Mouse (Mus musculus): Measurements from ENCODE around the gene Smco2. TPM values are rescaled to one million over a fixed set of nuclear protein-coding genes. Genes with fewer than 3 reads are reported as not detected.

The Smco2 gene
- polyA plus RNA-seq, 1 experiment from 2014 or later: not detected

DNA sequence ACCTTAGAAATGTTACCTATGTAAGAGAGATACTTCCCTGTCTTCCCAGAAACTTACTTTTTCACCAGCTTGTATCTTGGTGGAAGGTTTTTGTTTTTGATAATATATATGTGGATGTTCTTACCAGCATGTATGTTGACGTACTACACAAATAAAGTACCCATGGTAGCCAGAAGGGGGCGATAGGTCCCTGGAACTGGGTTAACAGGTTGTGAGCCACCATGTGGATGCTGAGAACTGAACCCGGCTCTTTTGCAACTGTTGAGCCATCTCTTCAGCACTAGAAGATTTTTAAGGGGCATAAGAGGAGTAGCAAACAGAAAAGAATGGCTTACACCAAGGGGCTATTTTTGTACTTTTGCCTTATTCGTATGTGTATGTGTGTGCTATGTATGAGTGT lies 15.8 kb downstream of the Smco2 start:
- Histone ChIP-seq H3K9ac (replicated peaks) (no peak overlapping the region), H3K4me1 (no peaks in the 10 kb centered on the region), H3K9me3 (no peaks in the 10 kb centered on the region), H3K36me3 (no peaks in the 10 kb centered on the region), H3K4me2 (replicated peaks) (no peak overlapping the region), H3K27ac (replicated peaks) (no peak overlapping the region), H3K4me3 (no peak overlapping the region), H3K27me3 (no peaks in the 10 kb centered on the region)
- 79% methylated on average over 4 of the region's 4 CpGs for WGBS
- ATAC-seq (ENCODE audit: low FRiP score, low read depth): no peak

DNA sequence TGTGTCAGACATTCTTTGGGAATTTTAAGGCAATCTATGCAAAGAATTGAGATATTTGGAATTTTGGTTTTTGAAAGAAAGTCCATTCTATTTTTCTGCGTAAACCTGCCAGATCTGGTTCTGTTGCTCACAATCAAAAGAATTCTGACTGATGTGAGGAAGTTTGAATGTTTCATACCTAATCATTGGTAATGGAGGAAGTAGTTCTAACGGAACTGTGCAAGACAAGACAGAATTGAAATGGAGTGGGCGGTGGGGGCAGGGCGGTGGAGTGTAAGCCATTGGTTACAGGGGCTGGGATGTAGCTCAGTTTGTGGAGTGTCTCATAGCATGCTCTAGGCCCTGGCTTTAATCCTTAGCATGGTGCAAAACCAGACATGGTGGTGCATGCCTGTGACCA lies 22.1 kb downstream of the Smco2 start:
- Histone ChIP-seq H3K9ac (replicated peaks) (no peak overlapping the region), H3K4me2 (replicated peaks) (no peak overlapping the region), H3K36me3 (no peaks in the 10 kb centered on the region), H3K27me3 (no peaks in the 10 kb centered on the region), H3K4me1 (no peaks in the 10 kb centered on the region), H3K27ac (replicated peaks) (no peak overlapping the region), H3K4me3 (no peak overlapping the region), H3K9me3 (peaks cover 3% of the 10 kb centered on the region; the same call in 1 of the 2 replicates)
- 93% methylated on average over 4 of the region's 4 CpGs for WGBS
- no peak for ATAC-seq (ENCODE audit: low FRiP score, low read depth)

DNA sequence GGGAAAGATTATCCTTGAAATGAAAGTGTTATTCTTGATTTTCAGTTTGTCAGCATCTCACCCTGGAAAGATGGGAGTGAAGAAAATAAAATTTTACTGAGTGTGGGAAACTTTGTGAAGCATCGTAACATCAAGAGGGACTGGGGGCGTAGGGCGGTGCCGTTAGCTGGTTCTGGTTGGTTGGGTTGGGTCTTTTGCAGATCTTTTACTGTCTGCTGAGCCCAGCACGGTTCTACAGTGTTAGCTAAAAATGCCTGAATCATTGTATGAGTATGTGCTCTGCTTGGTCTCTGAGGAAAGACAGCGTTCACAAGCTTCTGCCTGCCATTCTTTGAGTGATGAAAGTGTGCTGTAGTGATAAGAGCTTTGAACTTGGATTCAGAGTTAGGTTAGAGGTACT lies 24.5 kb downstream of the Smco2 start:
- Histone ChIP-seq H3K36me3 (no peaks in the 10 kb centered on the region), H3K9ac (replicated peaks) (no peak overlapping the region), H3K27ac (replicated peaks) (no peak overlapping the region), H3K27me3 (no peaks in the 10 kb centered on the region), H3K4me1 (no peaks in the 10 kb centered on the region; the same call in 1 of the 2 replicates), H3K4me2 (replicated peaks) (no peak overlapping the region), H3K9me3 (peaks cover 7% of the 10 kb centered on the region; the same call in 1 of the 2 replicates), H3K4me3 (no peak overlapping the region)
- WGBS: 80% methylated on average over 6 of the region's 6 CpGs
- ATAC-seq (ENCODE audit: low FRiP score, low read depth): no peak

DNA sequence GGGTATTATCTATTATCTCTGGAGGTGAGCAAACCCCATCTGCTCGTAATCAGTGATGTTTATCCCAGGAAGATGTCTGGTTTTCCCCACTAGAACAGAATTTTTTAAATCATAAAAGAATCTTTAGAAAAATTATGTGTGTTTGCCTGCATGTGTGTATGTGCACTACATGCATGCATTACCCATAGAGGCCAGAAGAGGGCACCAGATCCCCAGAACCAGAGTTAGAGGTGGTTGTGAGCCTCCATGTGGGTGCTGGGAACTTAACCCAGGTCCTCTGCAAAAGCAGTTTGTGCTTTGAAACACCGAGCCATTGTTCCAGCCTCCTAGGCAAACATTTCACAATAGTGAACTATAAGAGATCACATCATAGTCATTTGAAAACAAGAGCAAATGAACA lies 26.9 kb downstream of the Smco2 start:
- H3K36me3 ChIP-seq: no peaks in the 10 kb centered on the region
- H3K4me2 ChIP-seq (replicated peaks): no peak overlapping the region
- H3K9ac ChIP-seq (replicated peaks): no peak overlapping the region
- H3K27ac ChIP-seq (replicated peaks): no peak overlapping the region
- H3K4me3 ChIP-seq: no peak overlapping the region
- H3K27me3 ChIP-seq: no peaks in the 10 kb centered on the region
- 84% methylated on average over 2 of the region's 2 CpGs for WGBS
- ATAC-seq (ENCODE audit: low FRiP score, low read depth): no peak
- no peaks in the 10 kb centered on the region; the same call in 1 of the 2 replicates for H3K4me1 ChIP-seq
- H3K9me3 ChIP-seq: peaks cover 7% of the 10 kb centered on the region; the same call in 1 of the 2 replicates

DNA sequence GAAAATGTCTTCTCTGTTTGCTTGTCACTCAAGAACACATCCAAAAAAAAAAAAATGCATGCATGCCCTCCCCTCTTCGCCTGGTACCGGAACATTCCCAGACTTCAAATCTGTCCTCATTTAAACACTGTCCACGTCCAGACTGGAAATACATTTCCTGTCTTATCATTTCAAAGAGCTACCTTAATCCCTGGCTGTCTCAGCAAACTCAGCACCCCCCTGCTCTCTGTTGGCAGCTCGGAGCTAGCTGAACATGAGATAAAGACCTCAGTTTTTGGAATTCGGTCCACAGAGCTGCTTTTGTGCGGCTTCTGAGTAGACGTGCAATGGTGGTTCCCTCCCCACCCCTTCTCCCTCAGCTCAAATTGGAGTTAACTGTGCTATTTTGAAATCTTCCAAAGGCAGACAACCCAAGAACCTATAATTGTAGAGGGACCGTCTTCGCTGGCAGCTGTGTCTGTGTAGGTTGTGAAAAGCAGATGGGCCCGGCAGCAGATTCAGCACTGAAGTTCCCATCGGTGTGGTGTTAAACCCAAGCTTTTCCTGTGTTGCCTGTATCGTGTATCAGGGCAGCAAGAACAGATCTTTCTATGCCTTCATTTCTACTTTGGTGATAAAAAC lies 27.6 kb downstream of the Smco2 start:
- H3K36me3 ChIP-seq: no peaks in the 10 kb centered on the region
- H3K4me3 ChIP-seq: no peak overlapping the region
- no peak overlapping the region for H3K27ac ChIP-seq (replicated peaks)
- H3K4me2 ChIP-seq (replicated peaks): no peak overlapping the region
- H3K9me3 ChIP-seq: peaks cover 7% of the 10 kb centered on the region; the same call in 1 of the 2 replicates
- 90% methylated on average over 12 of the region's 12 CpGs for WGBS
- no peaks in the 10 kb centered on the region; the same call in 1 of the 2 replicates for H3K4me1 ChIP-seq
- H3K27me3 ChIP-seq: no peaks in the 10 kb centered on the region
- ATAC-seq (ENCODE audit: low FRiP score, low read depth): no peak
- H3K9ac ChIP-seq (replicated peaks): no peak overlapping the region

DNA sequence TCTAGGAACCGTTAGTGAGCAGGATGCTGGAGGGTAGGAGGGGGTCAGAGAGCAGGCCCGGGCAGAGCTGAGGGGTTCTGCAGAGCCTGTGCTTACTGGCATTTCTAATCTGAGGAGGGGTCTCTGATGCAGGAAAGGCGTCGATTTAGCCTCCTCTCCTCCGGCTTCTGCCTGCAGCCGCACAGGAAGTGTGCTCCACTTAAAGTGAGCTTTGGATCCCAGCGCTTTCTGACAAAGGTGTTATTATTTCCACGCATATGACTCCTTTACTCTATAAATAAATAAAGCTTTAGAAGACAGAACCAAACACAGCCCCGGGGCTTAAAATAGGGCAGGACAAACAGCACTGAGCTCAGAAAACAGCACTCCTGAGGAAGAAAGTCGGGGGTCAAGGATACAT lies 29.0 kb downstream of the Smco2 start:
- H3K36me3 ChIP-seq: no peaks in the 10 kb centered on the region
- H3K4me3 ChIP-seq: no peak overlapping the region
- no peaks in the 10 kb centered on the region for H3K27me3 ChIP-seq
- no peaks in the 10 kb centered on the region; the same call in 1 of the 2 replicates for H3K4me1 ChIP-seq
- H3K9me3 ChIP-seq: peaks cover 7% of the 10 kb centered on the region; the same call in 1 of the 2 replicates
- H3K9ac ChIP-seq (replicated peaks): no peak overlapping the region
- 49% methylated on average over 10 of the region's 10 CpGs for WGBS
- no peak overlapping the region for H3K27ac ChIP-seq (replicated peaks)
- ATAC-seq (ENCODE audit: low FRiP score, low read depth): no peak
- H3K4me2 ChIP-seq (replicated peaks): no peak overlapping the region

DNA sequence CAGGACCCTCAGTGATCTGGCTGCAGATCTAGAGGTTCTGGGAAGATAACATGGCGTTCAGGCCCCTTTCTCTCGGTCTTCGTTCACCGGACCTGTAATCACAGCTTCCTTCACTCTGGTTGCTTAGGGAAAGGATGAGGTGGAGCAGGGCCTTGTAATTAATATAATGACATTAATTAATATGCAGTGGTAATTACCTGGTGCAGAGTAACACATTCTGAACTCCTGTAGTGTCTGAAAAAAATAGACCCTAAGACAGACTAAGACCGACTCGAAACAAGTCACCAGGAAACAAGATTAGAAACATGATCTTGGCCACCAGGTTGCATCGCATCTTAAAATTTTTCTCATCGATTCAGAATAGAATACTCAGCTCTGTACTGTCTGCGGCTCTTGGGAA lies 30.0 kb downstream of the Smco2 start:
- WGBS: 87% methylated on average over 9 of the region's 9 CpGs
- Histone ChIP-seq H3K4me2 (replicated peaks) (no peak overlapping the region), H3K36me3 (no peaks in the 10 kb centered on the region), H3K27me3 (no peaks in the 10 kb centered on the region), H3K9ac (replicated peaks) (no peak overlapping the region), H3K9me3 (peaks cover 7% of the 10 kb centered on the region; the same call in 1 of the 2 replicates), H3K4me1 (no peaks in the 10 kb centered on the region; the same call in 1 of the 2 replicates), H3K27ac (replicated peaks) (no peak overlapping the region), H3K4me3 (no peak overlapping the region)
- no peak for ATAC-seq (ENCODE audit: low FRiP score, low read depth)

DNA sequence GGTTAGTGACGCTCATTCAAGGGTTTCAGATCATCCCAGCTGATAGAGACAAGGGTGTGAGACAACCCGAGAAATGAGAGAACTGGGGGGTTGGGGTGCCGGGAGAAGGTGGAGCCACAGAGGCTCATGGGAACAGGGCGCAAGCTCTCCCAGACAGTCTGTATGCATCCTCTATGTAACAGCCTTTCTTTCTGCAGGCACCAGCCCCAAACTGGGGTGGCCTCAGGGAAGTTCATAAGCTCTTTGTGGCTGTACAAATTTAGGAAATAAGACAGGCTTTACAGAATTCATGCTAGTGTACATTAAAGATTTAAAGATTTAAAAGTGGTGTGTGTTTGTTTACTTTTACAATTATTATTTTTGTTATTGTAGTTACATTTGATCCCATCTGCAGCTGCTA lies 30.4 kb downstream of the Smco2 start:
- no peak for ATAC-seq (ENCODE audit: low FRiP score, low read depth)
- H3K27ac ChIP-seq (replicated peaks): no peak overlapping the region
- H3K27me3 ChIP-seq: no peaks in the 10 kb centered on the region
- no peak overlapping the region for H3K9ac ChIP-seq (replicated peaks)
- H3K4me1 ChIP-seq: no peaks in the 10 kb centered on the region; the same call in 1 of the 2 replicates
- peaks cover 7% of the 10 kb centered on the region; the same call in 1 of the 2 replicates for H3K9me3 ChIP-seq
- H3K4me3 ChIP-seq: no peak overlapping the region
- no peak overlapping the region for H3K4me2 ChIP-seq (replicated peaks)
- H3K36me3 ChIP-seq: no peaks in the 10 kb centered on the region
- WGBS: 83% methylated on average over 4 of the region's 4 CpGs

DNA sequence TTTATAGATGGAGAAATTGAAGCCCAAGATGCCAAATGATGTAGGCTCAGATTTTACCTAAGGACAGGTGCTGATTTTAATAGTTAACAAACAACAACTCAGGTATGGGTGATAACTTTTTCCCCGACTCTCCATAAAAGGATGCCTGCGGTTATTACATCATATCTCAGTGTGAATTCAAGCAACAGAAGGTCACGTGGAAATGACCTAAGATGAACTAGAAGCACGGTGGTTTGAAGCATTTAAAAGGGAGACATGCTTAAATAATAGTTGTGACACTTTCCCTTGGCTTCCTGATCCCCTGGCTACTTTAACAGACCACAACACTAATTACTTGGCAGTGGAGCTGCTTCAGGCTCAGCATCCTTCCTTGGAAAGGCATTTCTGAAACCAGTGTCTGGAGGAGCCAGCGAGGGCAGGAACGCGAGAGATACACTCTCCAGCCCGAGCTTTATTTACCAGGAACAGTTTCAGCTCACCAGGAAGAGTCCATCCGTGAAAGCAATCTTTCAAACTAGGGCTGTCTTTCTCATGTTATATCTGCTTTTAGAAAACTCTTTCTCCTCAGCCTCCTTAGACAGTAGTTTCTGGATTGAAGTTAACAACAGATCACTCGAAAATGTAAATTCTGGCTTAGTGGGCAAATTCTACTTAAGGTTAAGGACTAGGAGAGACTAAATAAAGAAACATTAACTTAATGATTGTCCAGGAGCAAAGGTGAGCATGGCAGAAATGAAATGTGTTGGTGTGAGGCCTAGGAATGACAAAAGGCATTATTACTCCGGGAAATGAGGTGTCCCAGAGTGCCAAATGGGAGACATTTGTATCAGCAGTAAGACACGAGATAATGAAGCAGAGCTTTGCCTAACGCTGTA lies 32.2 kb downstream of the Smco2 start:
- Histone ChIP-seq H3K4me2 (replicated peaks) (no peak overlapping the region), H3K27ac (replicated peaks) (no peak overlapping the region), H3K4me3 (no peak overlapping the region), H3K27me3 (no peaks in the 10 kb centered on the region), H3K9me3 (peaks cover 2% of the 10 kb centered on the region; the same call in 1 of the 2 replicates), H3K4me1 (no peaks in the 10 kb centered on the region; the same call in 1 of the 2 replicates), H3K36me3 (no peaks in the 10 kb centered on the region), H3K9ac (replicated peaks) (no peak overlapping the region)
- ATAC-seq (ENCODE audit: low FRiP score, low read depth): no peak
- WGBS: 71% methylated on average over 13 of the region's 13 CpGs

DNA sequence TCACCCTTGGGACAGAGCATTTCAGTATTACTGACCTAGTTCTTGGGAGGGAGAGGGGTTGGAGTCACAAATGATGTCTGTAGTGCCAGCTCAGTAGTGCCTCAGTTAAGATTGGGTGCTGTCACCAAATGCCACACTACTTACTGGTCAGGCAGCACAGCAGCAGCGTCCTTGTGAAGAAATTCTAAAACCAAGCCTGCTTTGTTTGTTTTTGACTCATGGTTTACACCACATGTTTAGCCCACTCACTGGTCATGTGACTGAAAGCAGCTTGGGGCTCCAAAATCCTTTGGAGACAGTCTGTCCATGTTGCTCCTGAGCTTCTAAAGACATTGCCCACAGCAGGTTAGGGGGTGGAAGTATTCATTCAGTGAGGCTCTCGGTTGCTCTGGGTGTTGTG lies 33.5 kb downstream of the Smco2 start:
- no peak overlapping the region for H3K9ac ChIP-seq (replicated peaks)
- 76% methylated on average over 2 of the region's 2 CpGs for WGBS
- no peak overlapping the region for H3K4me2 ChIP-seq (replicated peaks)
- no peaks in the 10 kb centered on the region for H3K36me3 ChIP-seq
- ATAC-seq (ENCODE audit: low FRiP score, low read depth): no peak
- no peaks in the 10 kb centered on the region for H3K9me3 ChIP-seq
- H3K4me3 ChIP-seq: no peak overlapping the region
- H3K4me1 ChIP-seq: no peaks in the 10 kb centered on the region; the same call in 1 of the 2 replicates
- no peak overlapping the region for H3K27ac ChIP-seq (replicated peaks)
- no peaks in the 10 kb centered on the region for H3K27me3 ChIP-seq

DNA sequence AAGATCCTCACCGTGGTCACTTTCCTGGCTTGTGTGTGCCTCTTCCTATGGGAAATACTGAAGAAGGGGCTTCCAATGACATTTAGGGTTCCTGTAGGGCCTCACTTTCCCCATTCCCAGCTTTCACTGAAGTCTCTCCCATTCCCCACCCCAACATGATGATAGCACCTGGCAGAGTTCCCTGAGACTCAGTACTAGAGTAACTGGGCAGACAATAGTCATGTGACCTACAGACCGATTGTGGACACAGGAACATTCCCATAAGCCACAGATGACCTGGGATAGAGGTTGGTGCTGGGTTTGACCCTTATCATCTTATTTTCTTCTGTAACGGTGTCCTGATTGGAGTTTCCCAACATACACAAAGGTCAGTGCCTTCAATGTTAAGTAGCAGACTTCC lies 34.3 kb downstream of the Smco2 start:
- WGBS: 91% methylated on average over 3 of the region's 3 CpGs

DNA sequence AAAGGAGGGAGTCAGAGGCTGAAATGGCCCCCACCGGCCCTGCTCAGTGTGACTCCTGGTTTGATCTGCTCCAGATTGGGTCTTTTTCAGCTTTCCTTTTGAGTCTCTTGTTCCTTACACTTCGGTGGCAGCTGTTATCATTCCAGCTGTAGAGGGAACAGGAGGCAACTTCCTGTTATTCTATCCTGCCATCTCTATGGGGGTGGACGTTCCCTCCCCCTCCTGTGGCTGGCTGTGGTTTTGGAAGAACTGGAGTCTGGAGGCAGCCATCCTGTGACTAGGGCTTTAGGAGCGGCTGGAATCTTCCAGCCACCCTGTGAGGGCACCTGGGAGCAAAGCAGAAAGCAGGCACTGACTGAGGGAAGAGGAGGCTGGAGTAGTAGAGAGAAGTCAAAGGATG lies 34.9 kb downstream of the Smco2 start:
- Histone ChIP-seq H3K4me2 (replicated peaks) (no peak overlapping the region), H3K9me3 (no peaks in the 10 kb centered on the region), H3K27ac (replicated peaks) (no peak overlapping the region), H3K4me3 (no peak overlapping the region), H3K36me3 (no peaks in the 10 kb centered on the region), H3K9ac (replicated peaks) (no peak overlapping the region), H3K4me1 (peaks cover 9% of the 10 kb centered on the region), H3K27me3 (peaks cover 8% of the 10 kb centered on the region)
- WGBS: 38% methylated on average over 4 of the region's 4 CpGs
- no peak for ATAC-seq (ENCODE audit: low FRiP score, low read depth)

More for the DNA sequence above, 34.3 kb downstream of the Smco2 start:
- no peaks in the 10 kb centered on the region for H3K9me3 ChIP-seq
- H3K4me1 ChIP-seq: peaks cover 6% of the 10 kb centered on the region; the same call in 1 of the 2 replicates
- H3K27me3 ChIP-seq: peaks cover 2% of the 10 kb centered on the region
- no peaks in the 10 kb centered on the region for H3K36me3 ChIP-seq
- H3K4me3 ChIP-seq: no peak overlapping the region
- H3K27ac ChIP-seq (replicated peaks): no peak overlapping the region
- no peak overlapping the region for H3K4me2 ChIP-seq (replicated peaks)
- no peak overlapping the region for H3K9ac ChIP-seq (replicated peaks)
- ATAC-seq (ENCODE audit: low FRiP score, low read depth): no peak

Measured in midbrain, embryonic 12.5 days (tissue).